Mouse (Mus musculus): Measurements from ENCODE around the gene 1700001P01Rik.

1700001P01Rik gene

DNA sequence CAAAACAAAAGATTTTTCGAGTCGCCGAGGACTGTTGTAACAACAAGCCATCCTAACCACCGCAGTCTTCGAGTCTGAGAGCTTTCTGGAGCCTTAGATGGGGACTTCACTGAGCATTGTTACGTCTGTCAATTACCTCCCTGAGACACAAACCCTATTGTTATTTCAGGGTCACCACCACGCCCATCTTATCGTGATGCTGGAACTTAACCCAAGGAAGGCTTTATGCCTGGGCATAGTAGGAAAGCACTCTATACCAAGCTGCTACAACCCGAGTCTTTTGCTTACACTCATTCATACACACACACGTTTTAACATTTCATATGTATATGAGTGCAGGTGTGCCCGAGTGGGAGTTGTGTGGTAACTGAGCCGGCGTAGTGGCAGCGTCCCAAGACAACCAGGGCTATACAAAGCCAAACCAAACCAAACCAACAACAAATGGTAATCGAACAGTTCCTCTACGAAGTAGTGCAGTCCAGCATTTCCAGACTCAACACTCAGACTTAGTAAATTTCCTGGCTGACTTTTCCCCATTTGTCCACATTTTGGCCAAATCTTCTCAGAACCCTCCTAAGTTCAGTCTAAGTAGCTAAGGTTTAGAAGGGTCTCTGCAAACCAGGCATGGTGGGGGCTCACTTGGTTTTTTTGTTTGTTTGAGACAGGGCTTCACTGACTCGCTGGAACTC is at the start of gene 1700001P01Rik:
TSS of gene 1700001P01Rik (minus strand) at position 111 of the 689 bp plus-strand sequence.
- in situ Hi-C loops (cut with MboI, MseI) = no loop called here

- in situ Hi-C loops (cut with MboI, MseI) = loop anchor here in 1 of 2 experiments (10.0 to 25.0 kb wide), 2 partner anchors 1520 to 1763 kb away; partner anchors contain the start of genes Hoxb5 and Ube2z
Observed at GRCm38 (mm10) chr11:97825295-97825694, 49.6 kb upstream of the 1700001P01Rik start.

GRCm38 (mm10) chr11:97824895-97825294 is 49.2 kb upstream of the 1700001P01Rik start:
- in situ Hi-C loops (cut with MboI, MseI) = loop anchor here in 1 of 2 experiments (10.0 to 25.0 kb wide), 2 partner anchors 1520 to 1763 kb away; partner anchors contain the start of genes Hoxb5 and Ube2z

DNA sequence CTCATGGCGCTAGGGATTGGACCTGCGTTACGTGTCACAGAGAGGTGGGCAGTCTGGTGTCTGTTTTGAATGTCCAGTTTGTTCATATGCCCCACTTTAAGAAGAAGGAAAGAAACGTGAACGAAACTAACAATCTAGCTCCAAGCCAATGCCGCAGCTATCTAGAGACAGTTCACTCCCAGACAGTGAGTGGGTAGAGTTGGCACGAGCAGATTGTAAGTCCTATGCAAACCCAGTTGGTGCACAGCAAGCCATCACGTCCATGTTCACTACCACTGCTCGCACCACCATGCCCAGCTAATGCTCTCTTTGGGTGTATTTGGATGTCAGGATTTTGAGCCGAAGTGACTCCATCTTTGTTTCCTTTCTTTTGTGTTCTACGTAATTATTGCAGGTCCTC is 48.5 kb upstream of the 1700001P01Rik start:
- in situ Hi-C loops (cut with MboI, MseI) = loop anchor here in 1 of 2 experiments (10.0 kb wide), 1 partner anchor 1519 kb away; the partner anchor contains the start of gene Hoxb5

DNA sequence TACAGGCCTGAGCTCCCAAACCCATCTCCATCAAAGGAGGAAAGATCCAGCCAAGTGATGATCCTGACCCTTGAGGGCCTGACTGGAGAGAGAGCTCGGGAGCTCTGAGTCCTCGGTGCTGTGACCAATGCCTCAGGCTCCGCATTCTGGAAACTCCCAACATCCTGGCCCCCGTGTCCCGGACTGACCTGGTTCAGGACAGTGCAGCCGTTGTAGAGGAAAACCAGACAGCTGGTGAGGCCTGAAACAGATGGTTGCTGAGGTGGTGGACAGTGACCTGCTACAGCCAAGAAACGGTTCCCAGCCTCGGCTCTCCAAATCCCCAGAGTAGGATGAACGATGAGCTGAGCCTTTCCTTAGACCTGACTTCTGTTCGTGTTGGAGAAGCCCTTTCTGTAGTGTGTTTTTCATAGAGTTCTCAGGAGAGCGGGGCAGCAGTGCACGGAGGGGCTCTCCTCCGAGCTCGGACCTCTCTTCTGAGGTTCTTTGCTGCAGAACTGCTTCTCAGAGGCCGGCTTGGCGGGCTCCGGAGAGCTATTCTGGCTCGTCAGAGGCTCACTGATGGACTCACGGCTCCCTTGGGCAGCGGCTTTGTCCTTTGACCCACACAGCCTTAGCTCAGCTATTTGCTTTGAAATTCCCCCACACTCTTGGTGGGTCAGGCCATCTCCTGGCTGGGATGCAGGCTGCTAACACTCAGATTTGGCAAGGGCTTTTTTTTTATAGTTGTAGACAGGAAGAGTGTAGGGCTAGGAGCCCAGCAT is 47.3 kb upstream of the 1700001P01Rik start:
- in situ Hi-C loops (cut with MboI, MseI) = loop anchor here in 1 of 2 experiments (10.0 kb wide), 1 partner anchor 1518 kb away; the partner anchor contains the start of gene Hoxb5

DNA sequence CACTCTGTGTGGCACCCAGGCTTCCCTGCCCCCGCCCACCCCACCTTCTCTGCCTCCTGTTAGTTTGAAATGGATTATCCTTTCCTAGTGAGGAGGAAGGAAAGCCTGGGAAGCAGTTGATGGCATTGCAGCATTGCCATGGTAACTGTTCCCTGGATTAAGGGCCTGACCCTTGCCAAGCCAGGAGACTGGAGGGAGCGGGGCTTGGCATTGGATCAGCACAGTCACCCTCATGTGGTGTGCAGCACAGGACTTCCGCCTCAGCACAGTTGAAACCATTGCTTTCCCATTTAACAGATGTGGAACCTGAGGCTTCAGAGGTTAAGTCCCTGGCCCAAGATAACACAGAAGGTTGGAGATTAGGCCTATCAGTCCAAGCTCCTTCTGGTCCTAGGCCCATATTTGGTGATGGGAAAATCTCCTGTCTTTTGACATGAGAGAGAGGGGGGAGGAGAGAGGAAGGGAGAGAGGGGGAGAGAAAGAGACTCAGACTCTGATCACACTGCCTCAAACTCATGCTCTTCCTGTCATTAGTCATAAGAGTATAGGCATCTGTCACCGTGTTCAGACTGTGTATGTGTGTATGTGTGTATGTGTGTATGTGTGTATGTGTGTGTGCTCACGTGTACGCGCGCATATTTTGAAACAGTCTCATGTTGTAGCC is 45.8 kb upstream of the 1700001P01Rik start:
- in situ Hi-C loops (cut with MboI, MseI) = loop anchor here in 1 of 2 experiments (10.0 kb wide), 1 partner anchor 1517 kb away; the partner anchor contains the start of gene Hoxb5

DNA sequence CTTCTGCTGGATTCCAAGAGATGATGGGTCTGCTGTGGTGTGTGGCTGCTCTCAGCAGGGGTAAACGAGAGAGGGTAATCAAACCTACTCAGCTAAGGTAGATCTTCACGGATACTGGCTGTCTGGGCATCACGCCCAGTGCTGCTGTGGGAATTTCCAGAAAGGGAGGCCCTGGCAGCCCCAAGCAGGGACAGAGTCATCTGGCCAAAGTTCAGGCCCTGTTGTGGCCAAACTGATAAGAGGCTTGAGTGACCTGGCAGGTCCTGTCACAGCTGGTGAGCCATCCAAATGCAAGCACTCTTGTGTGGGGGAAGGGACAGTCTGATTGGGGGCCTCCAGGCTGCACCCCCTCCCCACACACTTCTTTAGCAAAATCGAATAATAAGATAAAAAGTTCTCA is 45.1 kb upstream of the 1700001P01Rik start:
- in situ Hi-C loops (cut with MboI, MseI) = loop anchor here in 1 of 2 experiments (10.0 kb wide), 1 partner anchor 1516 kb away; the partner anchor contains the start of gene Hoxb5

DNA sequence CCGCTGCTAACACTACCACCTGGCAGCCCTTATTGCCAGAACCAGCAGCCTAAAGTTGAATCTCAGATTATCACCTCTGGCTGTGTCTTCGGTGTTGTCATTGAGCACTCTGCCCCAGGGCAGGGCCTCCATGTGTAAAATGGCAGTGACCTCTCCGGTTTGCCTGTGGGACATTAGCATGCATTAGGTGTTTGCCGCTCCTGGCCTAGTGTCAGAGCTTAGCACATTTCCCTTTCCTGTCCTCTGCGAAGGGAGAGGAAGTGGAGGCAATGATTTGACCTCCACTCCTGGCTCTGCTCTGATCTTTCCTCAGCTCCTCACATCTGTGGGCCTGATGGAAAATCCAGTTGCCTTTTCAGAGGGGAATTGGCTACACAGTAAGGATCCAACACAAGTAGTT is 44.2 kb upstream of the 1700001P01Rik start:
- in situ Hi-C loops (cut with MboI, MseI) = loop anchor here in 1 of 2 experiments (10.0 kb wide), 1 partner anchor 1515 kb away; the partner anchor contains the start of gene Hoxb5

- in situ Hi-C loops (cut with MboI, MseI) = no loop called here
Observed at GRCm38 (mm10) chr11:97819102-97819501, 43.4 kb upstream of the 1700001P01Rik start.

GRCm38 (mm10) chr11:97818571-97818970 is 42.9 kb upstream of the 1700001P01Rik start:
- in situ Hi-C loops (cut with MboI, MseI) = no loop called here

GRCm38 (mm10) chr11:97818003-97818402 is 42.3 kb upstream of the 1700001P01Rik start:
- in situ Hi-C loops (cut with MboI, MseI) = no loop called here

GRCm38 (mm10) chr11:97817379-97817778 is 41.7 kb upstream of the 1700001P01Rik start:
- in situ Hi-C loops (cut with MboI, MseI) = no loop called here

DNA sequence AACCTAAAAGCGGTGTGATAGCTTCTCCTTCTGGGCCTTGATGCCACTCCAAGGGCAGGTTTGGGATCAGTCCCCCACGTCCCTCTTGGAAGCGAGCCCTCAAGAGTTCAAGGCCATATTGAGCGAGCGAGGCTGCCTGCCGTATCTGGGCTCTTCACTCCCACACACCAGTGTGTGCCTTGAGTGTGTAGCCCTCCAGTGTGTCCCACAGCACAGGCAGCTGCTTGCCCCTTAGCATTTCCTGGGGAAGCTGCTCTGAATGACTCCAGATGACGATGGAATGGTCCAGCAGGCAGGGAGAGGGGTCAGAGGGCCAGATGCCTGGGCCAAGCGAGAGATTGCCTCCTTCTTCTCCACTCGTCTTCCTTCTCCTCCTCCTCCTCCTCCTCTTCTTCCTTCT is 41.2 kb upstream of the 1700001P01Rik start:
- in situ Hi-C loops (cut with MboI, MseI) = no loop called here

- in situ Hi-C loops (cut with MboI, MseI) = no loop called here
Observed at GRCm38 (mm10) chr11:97816176-97816575, 40.5 kb upstream of the 1700001P01Rik start.

DNA sequence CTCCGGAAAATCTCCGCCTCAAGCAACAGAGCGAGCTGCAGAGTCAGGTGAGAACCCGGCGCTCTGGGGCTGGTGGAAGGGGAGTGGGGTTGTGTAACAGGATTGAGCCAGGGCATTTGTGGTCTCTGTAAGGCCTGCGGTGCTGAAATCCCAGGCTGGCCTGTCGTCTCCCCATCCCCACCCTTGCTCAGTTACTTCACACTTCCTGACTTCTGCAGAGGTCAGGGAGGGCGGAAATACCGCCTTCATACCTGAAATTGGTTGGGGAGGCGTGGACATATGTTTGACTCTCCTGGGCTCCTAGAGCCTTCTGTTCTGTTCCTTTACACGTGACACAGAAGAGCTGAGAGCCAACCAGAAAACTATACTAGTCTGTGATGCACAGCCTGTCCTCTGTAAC is 40.0 kb upstream of the 1700001P01Rik start:
- in situ Hi-C loops (cut with MboI, MseI) = no loop called here

- in situ Hi-C loops (cut with MboI, MseI) = no loop called here
Observed at GRCm38 (mm10) chr11:97813746-97814515, 38.2 kb upstream of the 1700001P01Rik start.

GRCm38 (mm10) chr11:97813085-97813484 is 37.4 kb upstream of the 1700001P01Rik start:
- in situ Hi-C loops (cut with MboI, MseI) = no loop called here

DNA sequence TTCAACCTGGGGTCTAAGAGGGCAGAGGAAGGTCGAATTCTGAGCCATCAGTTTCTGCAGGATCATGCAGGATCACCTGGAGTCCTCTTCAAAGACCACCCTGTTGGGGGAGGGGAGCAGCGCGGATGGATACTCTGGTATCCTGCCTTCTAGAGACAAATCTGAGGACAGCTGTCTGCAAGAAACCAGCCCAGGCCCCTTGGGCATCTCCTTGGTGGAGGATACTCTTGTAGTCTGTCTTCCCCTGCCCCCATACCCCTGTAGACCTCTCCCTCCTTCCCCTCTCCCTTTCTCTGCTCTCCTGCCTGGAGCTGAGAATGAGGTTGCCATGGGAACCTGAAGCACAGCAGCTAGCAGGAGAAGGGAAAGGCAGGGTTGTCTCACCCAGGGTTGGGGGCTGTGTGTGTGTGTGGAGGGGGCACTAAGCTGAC is 36.8 kb upstream of the 1700001P01Rik start:
- in situ Hi-C loops (cut with MboI, MseI) = no loop called here

DNA sequence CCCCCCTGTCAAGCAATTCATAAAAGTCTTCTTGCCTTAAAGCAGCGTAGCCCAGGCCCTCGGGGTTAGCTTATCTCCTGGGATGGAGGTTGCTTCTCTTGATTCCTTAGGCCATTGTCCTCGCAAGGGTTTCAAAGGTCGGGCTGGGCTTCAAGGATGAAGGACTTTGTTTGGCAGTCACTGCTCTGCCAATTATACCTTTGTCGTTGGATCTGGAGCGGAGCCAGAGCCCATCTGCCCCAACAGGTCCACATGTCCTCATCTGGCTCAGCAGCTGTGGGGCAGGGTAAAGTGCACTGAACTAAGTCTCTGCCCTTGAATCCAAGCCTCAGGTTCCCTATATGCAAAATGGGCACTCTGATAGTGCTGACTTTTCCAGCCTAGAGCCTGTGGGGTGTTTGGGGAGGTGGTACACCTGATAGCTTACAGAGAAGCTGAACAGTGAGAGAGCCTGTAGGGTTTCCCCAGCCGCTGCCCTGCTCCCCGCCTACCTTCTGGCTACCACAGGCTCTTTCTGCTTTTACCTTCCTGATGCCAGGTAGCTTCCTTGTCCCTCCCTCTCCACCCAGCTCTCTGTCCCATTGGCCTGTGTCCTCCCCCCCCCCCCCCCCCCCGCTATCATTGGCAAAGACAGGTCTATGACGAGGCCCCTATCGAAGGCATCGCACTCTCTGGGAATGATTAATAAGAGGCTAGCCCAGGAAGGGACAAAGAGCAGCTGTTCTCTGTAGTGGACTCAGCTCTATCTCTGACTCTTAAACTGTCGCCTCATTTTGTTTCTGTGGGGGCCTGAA is 36.0 kb upstream of the 1700001P01Rik start:
- in situ Hi-C loops (cut with MboI, MseI) = no loop called here

DNA sequence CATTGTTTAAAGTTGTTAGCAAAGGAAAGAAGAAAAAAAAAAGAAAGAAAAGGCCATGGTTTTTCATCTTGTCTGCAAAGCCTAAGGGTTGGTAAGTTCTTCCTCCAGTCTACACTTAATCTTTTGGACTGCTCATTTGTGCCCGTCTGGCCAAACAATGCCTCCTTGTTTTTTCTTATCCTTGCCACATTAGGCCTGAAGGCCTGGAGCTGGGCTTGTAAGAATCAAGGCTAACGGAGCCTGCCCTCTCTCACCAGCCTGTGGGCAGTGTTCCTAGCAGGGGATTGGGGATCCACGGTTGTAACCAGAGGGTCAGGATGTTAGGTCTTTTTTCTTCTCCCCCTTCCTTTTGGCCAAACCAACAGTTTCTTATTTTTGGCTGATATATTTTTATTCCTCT is 35.3 kb upstream of the 1700001P01Rik start:
- in situ Hi-C loops (cut with MboI, MseI) = no loop called here

Data from T-helper 17 cell (primary cell).